Mouse (Mus musculus): ENCODE data around the gene Fadd. TPM values are rescaled to one million over a fixed set of nuclear protein-coding genes. Genes with fewer than 3 reads are reported as not detected.
A peak's percentile ranks its signal among the peaks of the same experiment; 100 is the strongest.

Fadd gene
- total RNA-seq, 2 experiments from 2014 or later = 9.2 to 10.1 TPM

DNA sequence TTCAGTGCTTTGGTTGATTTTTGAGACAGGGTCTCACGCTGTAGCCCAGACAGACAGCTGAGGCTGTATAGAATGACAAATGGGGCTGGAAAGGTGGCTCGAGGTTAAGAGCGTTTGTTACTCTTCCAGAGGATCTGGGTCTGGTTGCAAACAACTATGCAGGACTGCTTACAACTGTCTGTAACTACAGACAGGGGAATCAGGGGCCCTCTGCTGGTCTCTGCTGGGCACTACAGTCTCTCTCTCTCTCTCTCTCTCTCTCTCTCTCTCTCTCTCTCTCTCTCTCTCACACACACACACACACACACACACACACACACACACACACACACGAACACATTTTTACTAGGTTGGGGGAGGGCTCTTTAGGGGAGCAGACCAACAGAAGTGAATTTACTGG is 1.4 kb upstream of the Fadd start:
- no peak for ATAC-seq (replicated peaks; ENCODE audit: low FRiP score, low TSS enrichment, poor library complexity, severe bottlenecking)

DNA sequence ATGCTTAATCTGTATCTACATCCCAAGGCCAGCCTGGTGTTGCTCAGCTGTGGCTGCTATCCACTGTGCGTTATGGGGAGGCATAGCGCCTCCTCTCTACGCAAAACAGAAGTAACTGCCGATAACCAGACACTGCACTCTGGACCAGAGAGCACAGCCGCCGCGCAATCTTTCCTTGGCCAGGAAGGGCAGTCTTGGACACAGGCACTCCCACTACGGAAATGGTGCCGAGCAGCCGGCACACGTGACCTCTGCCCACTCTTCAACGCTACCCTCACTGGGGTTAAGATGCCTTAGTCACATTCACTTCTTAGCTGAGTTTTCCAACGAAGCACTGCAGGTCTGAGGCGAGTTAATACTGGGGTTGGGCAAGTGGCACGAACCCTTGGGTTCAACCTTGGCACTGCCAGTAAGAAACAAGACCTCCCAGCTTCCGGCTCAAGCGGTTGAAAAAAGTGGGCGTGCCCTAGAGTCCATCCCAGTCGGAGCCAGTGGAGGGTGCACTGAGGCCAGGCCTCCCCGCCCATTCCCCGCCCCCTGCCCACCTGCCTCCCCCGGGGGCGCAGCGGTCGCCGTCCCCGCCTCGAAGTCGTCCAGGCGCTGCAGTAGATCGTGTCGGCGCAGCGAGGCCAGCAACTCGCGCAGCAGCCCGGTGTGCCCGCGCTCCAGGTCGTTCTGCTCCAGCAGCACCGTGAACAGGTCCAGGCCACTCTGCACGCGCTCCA is 542 bp downstream of the Fadd start:
- ATAC-seq (replicated peaks; ENCODE audit: low FRiP score, low TSS enrichment, poor library complexity, severe bottlenecking) = peak; percentile 79

- ATAC-seq (replicated peaks; ENCODE audit: low FRiP score, low TSS enrichment, poor library complexity, severe bottlenecking) = no peak
Observed at GRCm38 (mm10) chr7:144577876-144578275, 4.4 kb downstream of the Fadd start.

DNA sequence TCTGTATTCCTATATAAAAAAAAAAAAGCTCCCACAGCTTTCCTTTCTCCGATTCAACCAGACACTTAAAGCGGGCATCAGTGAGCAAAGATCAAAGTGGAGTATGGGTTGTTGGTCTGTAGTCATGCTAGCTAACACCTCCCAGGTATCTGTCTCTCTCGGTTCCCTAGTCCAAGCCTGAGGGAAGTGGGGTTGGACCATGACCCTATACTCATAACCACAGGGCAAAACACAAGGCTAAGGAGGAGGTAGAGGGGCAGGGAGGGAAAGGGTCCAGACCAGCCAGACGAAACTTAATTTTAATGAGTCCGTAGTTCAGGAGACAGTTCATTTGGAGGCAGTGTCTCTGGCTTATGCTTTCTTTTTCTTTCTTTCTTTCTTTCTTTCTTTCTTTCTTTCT is 10.0 kb downstream of the Fadd start:
- no peak for ATAC-seq (replicated peaks; ENCODE audit: low FRiP score, low TSS enrichment, poor library complexity, severe bottlenecking)

GRCm38 (mm10) chr7:144571598-144571997 is 10.7 kb downstream of the Fadd start:
- ATAC-seq (replicated peaks; ENCODE audit: low FRiP score, low TSS enrichment, poor library complexity, severe bottlenecking) = no peak

DNA sequence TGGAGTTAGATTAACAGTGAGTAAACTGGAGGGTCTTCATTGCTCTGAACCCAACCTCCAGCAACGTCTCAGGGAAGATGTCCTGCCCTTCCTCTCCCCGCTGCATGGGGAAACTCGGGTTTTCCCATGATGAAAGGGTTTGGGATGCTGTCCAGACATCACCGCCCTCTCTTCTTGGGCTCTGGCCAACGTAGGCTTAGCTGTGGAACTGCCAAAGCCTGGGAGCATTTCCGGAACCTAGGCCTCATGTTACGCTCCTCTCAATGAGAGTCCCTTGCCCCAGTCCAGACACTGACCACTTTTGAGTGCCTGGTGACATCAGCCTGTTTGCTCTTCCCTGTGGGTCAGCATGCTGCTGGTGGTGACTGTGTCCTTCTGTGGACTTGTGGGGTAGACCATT is 12.8 kb downstream of the Fadd start:
- ATAC-seq (replicated peaks; ENCODE audit: low FRiP score, low TSS enrichment, poor library complexity, severe bottlenecking) = no peak

- no peak for ATAC-seq (replicated peaks; ENCODE audit: low FRiP score, low TSS enrichment, poor library complexity, severe bottlenecking)
Observed at GRCm38 (mm10) chr7:144568091-144568490, 14.2 kb downstream of the Fadd start.

GRCm38 (mm10) chr7:144566921-144567682 is 15.2 kb downstream of the Fadd start:
- ATAC-seq (replicated peaks; ENCODE audit: low FRiP score, low TSS enrichment, poor library complexity, severe bottlenecking) = no peak

DNA sequence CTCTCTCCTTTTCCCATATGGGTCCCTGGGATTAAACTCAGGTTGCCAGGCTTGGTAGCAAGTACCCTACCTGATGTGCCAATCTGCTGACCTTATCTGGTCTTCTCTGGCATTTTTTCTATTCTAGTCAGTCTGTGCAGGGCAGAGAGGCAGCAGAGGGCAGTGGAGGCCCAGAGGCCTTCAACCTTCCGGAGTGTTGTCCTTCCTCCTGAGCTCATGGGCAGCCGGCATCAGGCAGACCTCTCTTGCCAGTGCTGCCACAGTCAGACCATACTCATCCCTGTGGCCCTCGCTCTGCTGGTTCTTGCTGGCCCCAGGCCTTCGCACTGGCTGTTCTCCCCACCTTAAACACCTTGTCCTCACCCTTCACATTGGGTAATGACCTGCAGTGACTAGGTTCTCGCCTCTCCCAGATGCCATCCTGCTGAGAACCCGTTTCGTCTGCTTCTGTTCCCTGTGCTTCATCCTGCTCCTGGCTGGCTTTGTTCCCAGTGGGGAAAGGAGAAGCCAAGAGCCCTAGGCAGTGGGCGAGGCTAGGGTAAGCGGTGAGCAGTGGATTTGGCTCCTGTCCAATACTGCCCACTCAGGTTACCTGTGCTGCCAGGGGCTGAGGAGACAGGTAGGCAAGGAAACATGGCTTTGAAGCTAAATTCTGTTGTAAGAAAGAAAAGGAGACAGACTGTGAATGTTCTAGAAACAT is 18.7 kb downstream of the Fadd start:
- no peak for ATAC-seq (replicated peaks; ENCODE audit: low FRiP score, low TSS enrichment, poor library complexity, severe bottlenecking)

DNA sequence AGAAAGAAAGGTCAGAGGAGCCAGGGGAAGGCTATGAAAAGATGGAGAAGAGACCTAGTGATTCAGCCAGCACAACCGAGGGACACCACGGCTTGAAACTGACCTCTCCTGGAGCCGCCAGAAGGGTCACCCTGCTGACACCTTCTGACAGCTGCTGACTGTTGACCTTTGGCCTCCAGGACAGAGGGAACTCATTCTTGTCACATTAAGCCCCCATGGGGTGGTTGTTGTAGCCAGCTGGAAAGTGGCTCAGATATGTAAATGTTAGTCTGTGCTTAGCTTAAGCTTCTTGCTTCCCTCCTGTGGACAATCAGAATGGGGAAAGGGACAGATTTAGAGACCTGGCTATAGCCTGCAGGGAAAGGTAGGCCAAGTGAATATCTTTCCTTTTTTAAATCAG is 20.2 kb downstream of the Fadd start:
- ATAC-seq (replicated peaks; ENCODE audit: low FRiP score, low TSS enrichment, poor library complexity, severe bottlenecking) = no peak

DNA sequence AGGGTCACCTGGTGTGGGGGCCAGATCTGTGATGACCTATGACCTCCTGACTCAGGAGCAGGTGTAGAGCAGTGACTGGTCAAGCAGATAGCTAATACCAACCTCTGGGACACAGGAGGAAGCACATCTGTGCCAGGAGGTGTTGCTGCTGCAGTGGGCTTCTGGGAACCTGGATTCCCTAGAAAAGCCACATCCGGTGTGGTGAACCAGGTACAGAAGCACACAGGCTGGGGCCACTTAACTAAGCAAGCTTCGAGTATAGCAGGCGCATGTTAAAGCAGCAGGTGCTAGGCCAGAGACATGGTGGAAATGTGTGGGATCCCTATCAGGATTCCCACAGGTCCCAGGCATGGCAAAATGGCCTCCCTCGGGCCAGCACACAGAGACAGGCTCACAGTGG is 21.7 kb downstream of the Fadd start:
- ATAC-seq (replicated peaks; ENCODE audit: low FRiP score, low TSS enrichment, poor library complexity, severe bottlenecking) = no peak

- ATAC-seq (replicated peaks; ENCODE audit: low FRiP score, low TSS enrichment, poor library complexity, severe bottlenecking) = no peak
Observed at GRCm38 (mm10) chr7:144558552-144558951, 23.7 kb downstream of the Fadd start.

GRCm38 (mm10) chr7:144554123-144554472 is 28.2 kb downstream of the Fadd start:
- peak; percentile 30 for ATAC-seq (replicated peaks; ENCODE audit: low FRiP score, low TSS enrichment, poor library complexity, severe bottlenecking)

DNA sequence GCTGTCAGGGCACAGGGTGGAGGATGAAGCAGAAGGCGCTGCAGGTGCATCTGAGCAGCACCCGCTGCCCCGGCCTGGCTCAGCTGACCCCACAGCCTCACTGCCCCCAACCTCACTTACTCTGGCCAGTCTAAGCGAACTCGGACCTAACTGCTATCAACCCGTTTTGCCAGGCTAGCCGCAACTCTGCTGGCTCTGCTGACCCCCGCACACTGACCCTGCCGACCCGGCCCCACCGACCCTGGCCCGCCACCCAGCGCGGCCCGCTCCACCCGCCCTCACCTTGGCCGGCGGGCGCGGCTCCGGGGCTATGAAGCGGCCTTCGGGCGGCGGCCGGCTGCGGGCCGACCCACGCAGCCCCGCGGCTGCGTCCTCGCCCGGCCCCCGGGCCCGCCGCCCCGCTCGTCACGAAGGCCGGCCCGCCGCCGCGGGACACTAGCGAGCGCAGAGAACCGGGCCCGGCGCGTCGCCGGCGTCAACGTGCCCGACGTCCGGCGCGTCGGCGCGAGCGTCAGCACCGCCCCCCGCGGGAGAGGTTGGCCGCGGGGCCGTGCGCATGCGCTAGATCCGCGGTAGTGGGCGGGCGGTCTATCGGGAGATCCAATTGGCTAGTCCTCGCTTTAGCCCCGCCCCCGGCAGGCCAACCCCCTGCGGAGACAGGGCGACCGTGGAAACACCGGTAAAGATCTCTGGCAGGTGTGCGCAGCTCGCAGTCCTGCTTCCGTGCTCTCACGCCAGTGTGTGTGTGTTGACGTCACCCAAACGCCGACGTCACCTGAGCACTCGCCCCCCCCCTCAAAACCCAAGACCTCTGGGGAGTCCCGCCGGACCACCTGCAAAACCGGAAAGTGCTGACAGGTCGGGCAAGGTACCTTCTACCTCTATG is 28.8 kb downstream of the Fadd start, which contains the start of gene Ppfia1:
Gene Ppfia1, minus strand, starts transcription at position 493 of the 886 bp plus-strand sequence.
- ATAC-seq (replicated peaks; ENCODE audit: low FRiP score, low TSS enrichment, poor library complexity, severe bottlenecking) = peak; percentile 96

- no peak for ATAC-seq (replicated peaks; ENCODE audit: low FRiP score, low TSS enrichment, poor library complexity, severe bottlenecking)
Observed at GRCm38 (mm10) chr7:144552274-144552673, 30.0 kb downstream of the Fadd start.

DNA sequence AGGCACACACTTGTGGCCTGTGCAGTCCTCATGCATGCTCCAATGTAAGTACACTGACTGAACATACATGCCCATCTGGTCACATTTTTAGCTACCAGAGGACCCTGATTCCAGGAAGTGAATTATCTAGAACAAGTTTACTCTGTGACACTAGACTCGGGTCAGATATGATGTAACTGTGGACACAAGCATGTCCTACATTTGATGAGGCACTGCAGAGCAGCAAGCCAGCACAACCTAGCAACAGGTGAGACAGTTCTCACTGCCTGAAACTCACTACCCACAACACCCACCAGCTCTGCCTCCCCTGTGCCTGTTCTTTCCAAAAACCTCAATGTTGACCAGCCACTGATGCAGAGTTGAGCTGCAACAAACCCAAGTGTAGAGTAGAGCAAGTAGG is 31.5 kb downstream of the Fadd start:
- ATAC-seq (replicated peaks; ENCODE audit: low FRiP score, low TSS enrichment, poor library complexity, severe bottlenecking) = no peak

DNA sequence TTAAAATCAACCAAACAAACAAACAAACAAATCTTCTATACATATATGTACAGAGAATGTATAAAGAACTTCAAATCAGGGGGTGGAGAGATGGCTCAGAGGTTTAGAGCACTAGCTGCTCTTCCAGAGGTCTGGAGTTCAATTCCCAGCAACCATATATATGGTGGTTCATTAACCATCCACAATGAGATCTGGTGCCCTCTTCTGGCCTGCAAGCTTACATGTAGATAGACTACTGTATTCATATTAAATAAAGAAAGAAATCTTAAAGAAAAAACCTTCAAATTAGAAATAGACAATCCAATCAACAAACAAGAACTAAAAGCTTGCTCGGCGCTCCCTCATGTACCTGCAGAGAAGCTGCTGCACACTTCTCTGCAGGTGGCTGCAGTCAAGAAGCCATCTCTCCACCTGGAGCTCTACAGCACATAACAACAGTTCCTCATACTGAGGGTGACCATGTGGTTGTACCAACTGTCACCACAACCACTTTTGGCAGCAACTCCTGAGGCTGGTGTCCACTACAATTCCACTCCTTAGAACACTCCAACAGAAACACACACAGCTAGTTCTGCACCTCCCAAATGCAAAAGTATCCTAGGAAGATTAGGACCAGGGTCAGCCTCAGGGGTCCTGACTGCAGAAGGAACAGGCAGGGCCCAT is 32.2 kb downstream of the Fadd start:
- no peak for ATAC-seq (replicated peaks; ENCODE audit: low FRiP score, low TSS enrichment, poor library complexity, severe bottlenecking)

- ATAC-seq (replicated peaks; ENCODE audit: low FRiP score, low TSS enrichment, poor library complexity, severe bottlenecking) = no peak
Observed at GRCm38 (mm10) chr7:144545231-144545630, 37.0 kb downstream of the Fadd start.

- peak; percentile 56 for ATAC-seq (replicated peaks; ENCODE audit: low FRiP score, low TSS enrichment, poor library complexity, severe bottlenecking)
Observed at GRCm38 (mm10) chr7:144541351-144541750, 40.9 kb downstream of the Fadd start.
